Mouse (Mus musculus) forebrain, embryonic 12.5 days (tissue): ENCODE results near the gene Ccdc96. TPM values are rescaled to one million over a fixed set of nuclear protein-coding genes. Genes with fewer than 3 reads are reported as not detected.

Experiments
- ATAC-seq: fragments of 200-750 bp; cut with Nextera tagmentation; 2 replicates; pipeline ENCODE4 v1.8.0; 2017; ENCODE audit warnings: moderate TSS enrichment; ENCODE audit not compliant: low FRiP score
- H3K27ac ChIP-seq: fragments of 300-500 bp; sonication (generic); 2 replicates; pipeline ENCODE4 v1.5.1; 2016; ENCODE audit warnings: mild to moderate bottlenecking
- H3K27me3 ChIP-seq: fragments of 300-500 bp; sonication (generic); 2 replicates; pipeline ENCODE4 v1.6.1; 2016; ENCODE audit warnings: mild to moderate bottlenecking
- H3K36me3 ChIP-seq: fragments of 300-500 bp; sonication (generic); replicated peaks from 2 replicates; pipeline ENCODE4 v1.6.1; 2016; ENCODE audit warnings: mild to moderate bottlenecking
- H3K4me1 ChIP-seq: fragments of 300-500 bp; sonication (generic); 2 replicates; pipeline ENCODE4 v1.6.1; 2016
- H3K4me2 ChIP-seq: fragments of 300-500 bp; sonication (generic); 2 replicates; pipeline ENCODE4 v1.6.1; 2016; ENCODE audit warnings: mild to moderate bottlenecking, moderate library complexity
- H3K4me3 ChIP-seq: fragments of 300-500 bp; sonication (generic); replicated peaks from 2 replicates; pipeline ENCODE4 v1.5.1; 2016; ENCODE audit warnings: mild to moderate bottlenecking
- H3K9ac ChIP-seq: fragments of 300-500 bp; sonication (generic); 2 replicates; pipeline ENCODE4 v1.6.1; 2016; ENCODE audit warnings: mild to moderate bottlenecking
- H3K9me3 ChIP-seq: fragments of 300-500 bp; sonication (generic); 2 replicates; pipeline ENCODE4 v1.6.1; 2016
- WGBS: fragments of 180-500 bp; shearing (Covaris S2); methylation state at CpG from one replicate; pipeline ENCODE4 v1.1.7; 2016; 5-methylcytosine and 5-hydroxymethylcytosine counted together
- polyA plus RNA-seq: library from polyadenylated mRNA; unstranded; fragments of >200 nt; fragmentation: Nextera tagmentation; extraction: Ambion mirVana; gene quantifications from 2 replicates; pipeline ENCODE4 v1.2.1, GENCODE M21; 2016

The Ccdc96 gene
- polyA plus RNA-seq, 1 experiment from 2014 or later = 4.8 TPM

DNA sequence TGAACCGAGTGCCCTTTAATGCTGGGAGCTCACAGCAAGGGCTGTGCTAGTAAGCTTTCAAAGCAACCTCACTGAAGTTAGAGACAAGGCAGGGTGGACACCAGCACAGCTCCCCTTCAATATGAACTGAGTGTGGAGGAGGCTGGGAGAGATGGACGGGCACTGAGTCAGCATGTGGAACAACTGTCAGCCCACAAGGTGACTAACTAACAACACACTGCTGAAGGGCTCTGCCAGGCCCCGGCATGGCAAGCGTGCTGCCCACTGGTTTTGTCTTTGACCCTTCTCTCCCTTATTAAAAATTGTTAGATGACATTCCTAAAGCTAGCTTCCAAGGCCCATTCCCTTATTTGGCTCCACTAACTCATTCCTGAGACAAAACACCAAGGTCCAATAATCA is 26.7 kb upstream of the Ccdc96 start:
- no peak overlapping the region for H3K9ac ChIP-seq
- no peaks in the 10 kb centered on the region for H3K9me3 ChIP-seq
- H3K27me3 ChIP-seq = peaks cover 43% of the 10 kb centered on the region
- no peak for ATAC-seq
- no peak overlapping the region for H3K4me3 ChIP-seq
- no peaks in the 10 kb centered on the region for H3K4me1 ChIP-seq
- H3K4me2 ChIP-seq = no peak overlapping the region
- 87% methylated on average over 4 of the region's 4 CpGs for WGBS
- no peak overlapping the region for H3K27ac ChIP-seq
- H3K36me3 ChIP-seq = no peaks in the 10 kb centered on the region

DNA sequence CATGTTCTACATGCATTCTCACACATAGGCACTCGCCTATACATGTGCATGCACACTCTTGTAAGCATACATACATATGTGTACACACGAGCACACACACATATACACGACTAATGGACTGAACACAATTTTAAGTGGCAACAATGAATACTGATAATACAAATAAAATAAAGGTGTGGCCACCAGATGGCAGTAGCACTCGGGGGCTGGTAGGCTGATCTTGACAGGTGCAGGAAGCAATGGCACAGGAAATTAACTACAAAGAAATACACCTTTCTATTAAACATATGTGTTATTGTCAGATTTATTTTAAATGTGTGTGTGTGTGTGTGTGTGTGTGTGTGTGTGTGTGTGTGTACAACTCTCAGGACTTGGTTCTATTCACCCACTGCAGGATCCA is 25.5 kb upstream of the Ccdc96 start:
- WGBS = 24% methylated on average over 4 of the region's 4 CpGs
- no peak overlapping the region for H3K27ac ChIP-seq
- no peak for ATAC-seq
- H3K36me3 ChIP-seq = no peaks in the 10 kb centered on the region
- peaks cover 43% of the 10 kb centered on the region for H3K27me3 ChIP-seq
- H3K4me3 ChIP-seq = no peak overlapping the region
- H3K4me1 ChIP-seq = peaks cover 10% of the 10 kb centered on the region
- no peak overlapping the region for H3K9ac ChIP-seq
- H3K4me2 ChIP-seq = no peak overlapping the region
- H3K9me3 ChIP-seq = no peaks in the 10 kb centered on the region

DNA sequence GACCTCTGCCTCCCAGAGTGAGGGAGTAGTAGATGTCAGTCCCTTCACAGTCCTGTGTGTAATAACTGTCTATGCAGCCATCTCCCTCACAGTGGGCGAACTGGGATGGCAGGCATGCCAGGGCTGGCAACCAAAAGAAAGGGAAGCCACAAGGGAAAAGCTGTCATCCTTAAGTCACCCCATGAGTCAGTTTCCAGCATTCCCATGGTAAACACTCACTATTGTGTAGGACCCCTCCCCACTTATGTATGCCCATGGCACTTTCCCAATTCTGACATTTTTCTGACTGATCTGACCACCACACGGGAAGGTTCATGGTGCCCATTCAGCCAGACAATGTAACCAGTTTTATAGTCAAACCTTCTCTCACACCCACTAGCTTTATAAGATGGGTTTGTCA is 23.7 kb upstream of the Ccdc96 start:
- H3K4me2 ChIP-seq = no peak overlapping the region
- no peak for ATAC-seq
- peaks cover 20% of the 10 kb centered on the region for H3K4me1 ChIP-seq
- H3K4me3 ChIP-seq = no peak overlapping the region
- no peaks in the 10 kb centered on the region for H3K36me3 ChIP-seq
- H3K9me3 ChIP-seq = no peaks in the 10 kb centered on the region
- H3K9ac ChIP-seq = no peak overlapping the region
- no peak overlapping the region for H3K27ac ChIP-seq
- 87% methylated on average over 2 of the region's 2 CpGs for WGBS
- H3K27me3 ChIP-seq = peaks cover 38% of the 10 kb centered on the region

DNA sequence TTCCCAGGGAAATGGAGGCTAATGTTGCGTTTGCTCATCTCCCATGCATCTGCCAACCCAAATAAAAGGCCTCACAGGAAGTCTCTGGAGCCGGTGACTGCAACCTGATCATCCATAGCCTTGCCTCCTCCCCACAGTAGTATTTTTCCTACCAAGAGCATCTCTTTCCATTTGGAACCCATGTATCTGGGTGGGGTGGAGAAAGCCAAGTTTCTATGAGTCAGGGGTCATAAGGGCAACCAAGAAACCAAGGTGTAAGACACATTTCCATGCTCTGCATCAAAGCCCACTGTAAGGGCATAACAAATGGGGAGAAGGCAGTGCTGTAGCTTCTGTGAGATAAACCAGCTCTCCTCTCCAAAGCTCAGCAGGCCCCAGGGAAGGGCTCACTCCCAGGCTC is 23.2 kb upstream of the Ccdc96 start:
- ATAC-seq = no peak
- Histone ChIP-seq H3K9ac (no peak overlapping the region), H3K4me2 (no peak overlapping the region), H3K4me3 (no peak overlapping the region), H3K27ac (no peak overlapping the region), H3K9me3 (no peaks in the 10 kb centered on the region), H3K4me1 (peaks cover 26% of the 10 kb centered on the region), H3K27me3 (peaks cover 35% of the 10 kb centered on the region), H3K36me3 (no peaks in the 10 kb centered on the region)
- 81% methylated on average over 2 of the region's 2 CpGs for WGBS

DNA sequence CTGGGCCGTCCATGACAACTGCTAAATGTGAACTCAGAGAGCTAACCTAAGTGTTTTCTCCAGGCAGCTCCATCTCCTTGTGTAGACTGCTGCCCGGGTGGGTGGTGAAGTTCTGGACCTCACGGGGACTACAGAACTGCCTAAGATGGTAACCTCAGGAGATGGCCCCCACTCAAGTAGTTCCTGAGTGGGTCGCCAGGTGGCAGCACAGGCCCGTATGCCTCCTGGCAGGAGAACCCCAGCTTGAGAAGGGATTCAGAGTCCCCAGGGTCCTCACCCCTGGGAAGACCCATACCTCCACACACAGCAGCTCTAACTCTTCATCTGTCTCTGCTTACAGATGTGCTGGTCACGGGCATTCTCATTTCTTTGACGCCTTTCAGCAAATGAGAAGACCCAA is 21.6 kb upstream of the Ccdc96 start:
- Histone ChIP-seq H3K27me3 (peaks cover 29% of the 10 kb centered on the region), H3K4me3 (no peak overlapping the region), H3K36me3 (no peaks in the 10 kb centered on the region), H3K4me2 (no peak overlapping the region), H3K4me1 (peaks cover 29% of the 10 kb centered on the region), H3K27ac (no peak overlapping the region), H3K9ac (no peak overlapping the region), H3K9me3 (no peaks in the 10 kb centered on the region)
- ATAC-seq = no peak
- WGBS = 15% methylated on average over 7 of the region's 7 CpGs

DNA sequence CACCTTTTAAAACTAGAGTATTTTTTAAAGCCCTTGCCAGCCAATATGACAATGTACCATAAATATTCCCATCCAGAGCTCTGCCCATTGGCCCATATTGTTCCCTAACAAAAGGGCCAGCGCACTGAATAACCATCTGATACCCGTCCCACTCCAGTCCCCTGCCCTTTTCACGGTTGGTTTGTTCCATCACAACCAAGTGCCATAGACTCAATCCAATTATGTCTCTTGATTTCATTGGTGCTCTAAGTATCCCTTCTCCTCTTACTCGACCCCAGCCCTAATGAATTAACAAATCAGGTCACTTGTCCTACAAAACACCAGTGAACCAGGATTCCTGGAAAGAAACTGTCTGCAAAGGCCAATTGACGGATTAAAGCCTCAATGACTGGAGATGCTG is 21.0 kb upstream of the Ccdc96 start:
- Histone ChIP-seq H3K27me3 (peaks cover 28% of the 10 kb centered on the region), H3K4me2 (no peak overlapping the region), H3K4me1 (peaks cover 29% of the 10 kb centered on the region), H3K27ac (no peak overlapping the region), H3K4me3 (no peak overlapping the region), H3K36me3 (no peaks in the 10 kb centered on the region; the same call in 1 of the 2 replicates), H3K9ac (no peak overlapping the region), H3K9me3 (no peaks in the 10 kb centered on the region)
- no peak for ATAC-seq
- 4% methylated on average over 5 of the region's 5 CpGs for WGBS

DNA sequence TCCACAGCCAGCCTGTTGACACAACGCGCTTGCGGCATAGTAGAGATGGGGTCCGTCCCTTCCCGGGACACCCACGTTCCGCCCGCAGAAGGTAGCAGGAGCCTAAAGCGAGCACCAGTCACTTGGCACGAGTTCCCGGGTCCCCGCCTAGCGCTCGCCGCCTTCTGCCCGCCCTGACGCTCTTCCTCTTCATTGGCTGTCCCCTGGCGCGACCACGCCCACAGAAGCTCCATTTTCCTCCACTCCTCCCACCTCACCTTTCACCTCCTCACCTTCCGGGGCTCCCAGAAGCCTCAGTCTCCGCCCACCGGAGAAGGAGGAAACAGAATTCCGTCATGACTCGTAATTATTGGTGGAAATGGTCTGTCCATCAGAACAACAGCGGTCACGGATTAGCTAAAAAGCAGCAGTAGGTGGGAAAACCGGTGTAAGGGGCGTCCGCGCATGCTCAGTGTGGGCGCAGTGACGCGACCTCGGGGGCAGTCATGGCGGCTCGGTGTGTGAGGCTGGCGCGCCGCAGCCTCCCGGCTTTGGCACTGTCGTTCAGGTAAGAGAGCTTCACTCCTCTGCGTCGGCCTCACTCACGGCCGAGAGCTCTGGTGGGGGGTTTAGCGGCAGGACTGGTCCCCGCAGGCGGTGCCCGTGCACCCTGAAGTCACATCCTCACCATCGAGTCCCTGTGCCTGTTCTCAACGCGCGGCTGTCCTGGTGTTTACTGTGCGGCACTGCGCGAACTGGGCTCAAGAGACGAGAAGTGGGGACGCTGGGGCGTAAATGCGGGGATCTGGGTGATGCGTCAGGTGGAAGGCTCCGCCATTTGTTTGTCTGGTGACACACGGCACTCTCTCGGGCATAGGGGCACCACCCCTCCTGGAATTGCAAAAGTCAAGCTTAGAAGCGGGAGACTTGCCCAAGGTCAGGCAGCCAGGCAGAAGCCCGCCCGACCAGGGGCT is 19.4 kb upstream of the Ccdc96 start, which contains the start of gene Grpel1:
Gene Grpel1 (plus strand): TSS at position 290 of the 953 bp plus-strand sequence.
- Histone ChIP-seq H3K27me3 (peaks cover 22% of the 10 kb centered on the region), H3K9me3 (no peaks in the 10 kb centered on the region), H3K9ac (peak within 1 kb of the TSS; percentile 80), H3K4me1 (peaks cover 29% of the 10 kb centered on the region), H3K4me3 (peak within 1 kb of the TSS; percentile 95), H3K27ac (peak within 1 kb of the TSS; percentile 65; the same call in 1 of the 2 replicates), H3K36me3 (peaks cover 8% of the 10 kb centered on the region), H3K4me2 (peak within 1 kb of the TSS; percentile 99)
- peak; percentile 95 for ATAC-seq
- under 1% methylated on average over 68 of the region's 68 CpGs for WGBS

DNA sequence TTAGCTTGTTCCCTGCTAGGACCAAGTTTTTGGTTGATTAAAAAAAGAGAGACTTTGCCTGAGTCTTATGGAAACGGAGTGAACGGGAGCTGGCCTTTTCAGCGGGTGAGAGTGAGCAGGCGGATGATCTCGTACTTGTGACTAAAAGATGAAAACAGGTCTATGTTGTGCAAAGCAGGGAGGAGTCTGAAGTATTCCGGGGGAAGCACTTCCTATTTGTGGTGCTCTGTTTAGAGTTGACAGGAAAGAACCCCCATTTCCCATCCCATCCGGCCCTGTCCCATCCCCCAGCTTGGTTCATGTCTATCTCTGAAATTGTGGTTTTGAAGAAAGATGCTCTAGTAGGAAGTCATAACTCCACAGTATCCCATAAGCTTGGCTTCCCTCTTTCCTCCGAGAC is 18.5 kb upstream of the Ccdc96 start:
- Histone ChIP-seq H3K4me2 (peak overlapping the region; percentile 99), H3K4me1 (peaks cover 29% of the 10 kb centered on the region), H3K27me3 (peaks cover 14% of the 10 kb centered on the region), H3K27ac (no peak overlapping the region), H3K9me3 (no peaks in the 10 kb centered on the region), H3K36me3 (peaks cover 18% of the 10 kb centered on the region), H3K9ac (peak overlapping the region; percentile 80), H3K4me3 (peak overlapping the region; percentile 95)
- ATAC-seq = no peak
- WGBS = 33% methylated on average over 8 of the region's 8 CpGs

DNA sequence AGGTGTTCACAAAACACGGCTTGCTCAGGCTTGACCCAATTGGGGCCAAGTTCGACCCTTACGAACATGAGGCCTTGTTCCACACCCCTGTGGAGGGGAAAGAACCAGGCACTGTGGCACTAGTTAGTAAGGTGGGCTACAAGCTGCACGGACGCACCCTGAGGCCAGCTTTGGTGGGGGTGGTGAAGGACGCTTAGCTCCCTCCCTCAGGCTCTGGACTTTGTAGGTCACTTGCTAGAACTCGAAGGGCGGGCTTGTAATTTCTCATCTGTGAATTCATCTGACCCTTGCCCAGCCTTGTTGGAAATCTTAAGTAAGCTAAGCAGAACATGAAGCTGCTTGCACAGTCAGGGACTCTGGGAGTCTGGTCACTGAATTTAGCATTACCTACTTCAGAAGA is 13.2 kb upstream of the Ccdc96 start:
- no peak overlapping the region for H3K27ac ChIP-seq
- 94% methylated on average over 8 of the region's 8 CpGs for WGBS
- H3K9me3 ChIP-seq = no peaks in the 10 kb centered on the region
- H3K4me3 ChIP-seq = no peak overlapping the region
- H3K27me3 ChIP-seq = no peaks in the 10 kb centered on the region
- ATAC-seq = no peak
- no peak overlapping the region for H3K4me2 ChIP-seq
- H3K4me1 ChIP-seq = peaks cover 3% of the 10 kb centered on the region
- no peak overlapping the region for H3K9ac ChIP-seq
- peaks cover 58% of the 10 kb centered on the region for H3K36me3 ChIP-seq

DNA sequence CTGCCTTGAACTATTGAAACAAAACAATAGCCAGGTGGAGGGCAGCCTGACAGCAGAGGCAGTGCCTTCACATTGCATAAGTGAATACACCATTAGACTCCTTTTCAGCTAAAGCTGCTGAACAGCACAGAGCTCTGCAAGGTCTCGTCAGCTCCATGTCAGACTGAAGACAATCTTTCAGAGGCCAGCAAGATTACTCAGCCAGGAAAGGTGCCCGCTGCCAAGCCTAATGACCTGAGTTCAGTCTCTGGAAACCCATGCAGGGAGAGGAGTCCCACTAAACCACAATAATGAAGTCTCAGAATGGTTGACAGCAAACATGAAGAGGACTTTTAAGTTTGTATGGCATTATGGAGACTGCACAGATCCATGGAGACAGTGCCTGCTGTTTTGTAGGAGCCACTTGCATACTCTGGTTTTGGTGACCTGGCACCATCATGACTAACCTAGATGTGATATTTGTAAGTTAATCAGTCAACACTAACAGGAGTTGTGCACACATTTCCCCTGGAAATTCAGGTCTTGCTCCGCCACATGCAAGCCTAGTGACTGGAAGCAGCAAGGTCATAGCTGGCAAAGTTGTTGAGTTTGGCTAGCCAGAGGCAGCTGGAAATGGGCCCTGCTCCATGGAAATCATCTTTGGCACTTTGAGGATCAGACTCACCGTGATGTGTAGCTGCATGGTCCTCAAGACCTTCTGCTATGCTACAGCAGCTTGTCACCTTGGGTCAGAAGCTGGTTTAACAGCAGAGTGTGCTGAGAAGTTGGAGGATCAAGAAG is 11.3 kb upstream of the Ccdc96 start:
- Histone ChIP-seq H3K36me3 (peaks cover 64% of the 10 kb centered on the region), H3K9ac (no peak overlapping the region), H3K27me3 (no peaks in the 10 kb centered on the region), H3K9me3 (no peaks in the 10 kb centered on the region), H3K27ac (no peak overlapping the region), H3K4me3 (no peak overlapping the region), H3K4me2 (no peak overlapping the region), H3K4me1 (no peaks in the 10 kb centered on the region)
- WGBS = 89% methylated on average over 4 of the region's 4 CpGs
- ATAC-seq = no peak

DNA sequence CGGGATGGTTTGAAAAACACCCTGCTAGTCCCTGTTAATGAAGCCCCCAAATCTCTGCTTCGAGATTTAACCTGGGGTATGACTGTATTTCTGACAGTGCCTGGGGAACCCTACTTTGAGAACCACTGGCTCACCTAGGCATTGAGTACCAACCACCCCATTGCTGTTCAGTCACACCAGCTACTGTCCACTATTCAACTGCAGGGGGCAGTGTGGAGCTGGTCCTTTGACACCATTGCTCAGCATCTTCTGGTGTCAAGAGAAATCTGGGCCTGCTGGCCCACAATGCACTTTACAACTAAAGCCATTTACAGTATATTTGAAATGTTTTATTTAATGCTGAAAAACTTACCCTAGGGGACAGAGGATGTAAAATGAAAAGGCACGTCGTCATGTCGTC is 10.1 kb upstream of the Ccdc96 start:
- Histone ChIP-seq H3K4me2 (no peak overlapping the region), H3K9ac (no peak overlapping the region), H3K9me3 (no peaks in the 10 kb centered on the region), H3K27me3 (no peaks in the 10 kb centered on the region), H3K36me3 (peaks cover 62% of the 10 kb centered on the region), H3K4me3 (no peak overlapping the region), H3K4me1 (no peaks in the 10 kb centered on the region), H3K27ac (no peak overlapping the region)
- ATAC-seq = no peak
- WGBS = 87% methylated on average over 5 of the region's 5 CpGs

DNA sequence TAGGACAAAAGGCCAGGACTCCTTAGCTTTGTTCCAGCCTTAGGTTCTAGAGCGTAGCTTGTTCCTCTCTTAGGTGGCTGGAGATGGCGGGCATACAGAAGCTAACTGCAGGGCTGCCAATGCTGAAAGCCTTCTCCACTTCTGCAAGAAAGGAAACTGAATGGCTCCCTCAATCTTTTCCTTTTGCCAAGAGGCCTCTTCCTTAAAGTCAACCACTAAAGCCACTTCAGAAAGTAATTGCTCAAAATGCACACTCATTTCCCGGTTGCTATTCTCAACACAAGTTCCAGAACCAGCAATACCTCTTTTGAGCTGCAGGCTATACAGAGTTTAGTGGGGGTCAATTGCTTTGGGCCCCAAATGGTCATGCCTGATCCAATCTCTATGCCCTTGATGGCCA is 6.9 kb upstream of the Ccdc96 start:
- no peak for ATAC-seq
- Histone ChIP-seq H3K36me3 (peaks cover 42% of the 10 kb centered on the region), H3K27ac (no peak overlapping the region), H3K4me3 (no peak overlapping the region), H3K27me3 (no peaks in the 10 kb centered on the region), H3K9ac (no peak overlapping the region), H3K4me1 (peaks cover 20% of the 10 kb centered on the region), H3K9me3 (no peaks in the 10 kb centered on the region), H3K4me2 (no peak overlapping the region)
- WGBS = 87% methylated on average over 3 of the region's 3 CpGs
